Mouse (Mus musculus) mesoderm, embryonic 11.5 days (tissue): Measurements from ENCODE around the gene Rab3ip.

Source experiments
- DNase-seq: peaks from one replicate; pipeline ENCODE4 v3.0.0-alpha.2; 2012; ENCODE audit warnings: low read depth, low spot score

Rab3ip gene

GRCm38 (mm10) chr10:116962152-116962551 lies 11.6 kb upstream of the Rab3ip start:
- no peak for DNase-seq

DNA sequence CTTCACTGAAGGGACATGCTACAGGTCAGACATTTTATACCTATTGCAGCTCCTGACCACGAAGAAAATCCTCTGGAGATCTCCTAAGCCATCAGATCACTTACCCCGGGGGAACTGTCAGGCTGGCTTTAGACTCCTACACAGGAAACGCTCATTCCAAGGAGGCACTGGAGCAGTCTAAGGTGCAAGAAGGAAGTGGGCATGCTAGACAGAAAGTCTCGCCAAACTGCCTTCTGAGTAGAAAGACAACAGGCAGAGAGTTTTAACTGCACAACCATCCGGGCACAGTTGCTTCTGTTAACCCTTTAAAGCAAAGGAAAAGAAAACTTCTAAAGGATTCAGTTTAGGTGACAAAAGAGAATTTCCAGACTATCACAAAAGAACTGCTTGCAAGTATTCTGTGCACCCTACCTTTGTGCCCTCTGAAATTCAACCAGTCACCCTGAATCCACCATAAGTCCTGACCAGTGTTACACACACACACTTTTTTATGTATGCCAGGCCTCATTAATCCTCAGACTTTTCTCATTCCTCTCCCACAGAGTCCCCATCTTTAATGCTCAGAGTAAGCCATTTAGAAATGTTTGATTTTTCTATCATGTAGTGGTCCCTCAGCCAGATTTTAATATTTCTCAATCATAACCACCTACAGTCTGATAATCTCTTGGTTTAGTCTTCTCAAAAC lies 7.4 kb upstream of the Rab3ip start:
- no peak for DNase-seq

DNA sequence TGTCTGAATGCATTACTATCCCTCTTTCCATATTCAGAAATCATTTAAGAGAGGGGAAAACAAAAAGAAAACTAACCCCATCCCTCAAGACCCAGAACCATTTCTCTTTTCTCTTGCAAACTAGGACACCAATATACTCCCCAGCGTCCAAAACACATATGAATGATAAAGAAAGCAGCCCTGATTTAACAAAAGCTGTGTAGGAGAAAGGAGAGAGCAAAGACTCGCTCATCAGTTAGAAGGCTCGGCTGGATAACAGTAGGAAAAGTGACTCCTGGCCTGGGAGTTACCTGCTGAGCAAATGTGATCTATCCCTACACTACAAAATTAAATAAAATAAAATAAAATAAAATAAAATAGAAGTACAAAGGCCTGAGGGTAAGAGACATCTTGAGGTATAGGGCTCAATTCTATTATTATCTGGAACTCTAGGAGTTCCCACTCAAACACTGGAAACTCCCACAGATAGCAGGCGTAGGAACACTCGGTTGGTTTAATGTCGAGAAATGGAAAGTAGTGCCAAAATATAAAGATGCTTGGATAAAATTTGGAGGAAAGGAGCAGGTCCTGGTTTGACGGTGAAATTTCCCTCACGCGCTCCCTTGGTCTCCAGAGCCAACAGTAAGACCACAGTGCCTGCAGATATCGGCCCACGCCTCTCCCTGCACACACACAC lies 6.1 kb upstream of the Rab3ip start:
- DNase-seq: no peak

- no peak for DNase-seq
These were observed 4.6 kb upstream of the Rab3ip start for GRCm38 (mm10) chr10:116955191-116955590.

DNA sequence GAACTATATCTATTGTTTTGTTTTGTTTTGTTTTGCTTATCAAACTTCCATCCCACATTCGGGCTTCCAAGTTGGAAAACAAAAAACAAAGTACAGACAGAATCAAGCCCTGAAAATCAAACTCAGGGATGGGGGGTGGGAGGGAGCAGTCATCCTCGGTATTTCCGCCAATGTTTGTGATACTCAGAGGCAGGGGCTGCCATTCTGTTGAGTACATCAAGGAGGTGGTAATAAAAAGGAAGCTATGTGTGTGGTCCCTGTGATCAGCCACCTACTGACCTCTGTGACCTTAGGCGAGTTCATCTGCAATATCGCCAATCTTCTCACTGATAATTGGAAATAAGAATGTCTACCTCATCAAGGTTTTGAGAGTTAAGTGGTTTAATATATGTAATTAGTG lies 317 bp upstream of the Rab3ip start:
- no peak for DNase-seq

DNA sequence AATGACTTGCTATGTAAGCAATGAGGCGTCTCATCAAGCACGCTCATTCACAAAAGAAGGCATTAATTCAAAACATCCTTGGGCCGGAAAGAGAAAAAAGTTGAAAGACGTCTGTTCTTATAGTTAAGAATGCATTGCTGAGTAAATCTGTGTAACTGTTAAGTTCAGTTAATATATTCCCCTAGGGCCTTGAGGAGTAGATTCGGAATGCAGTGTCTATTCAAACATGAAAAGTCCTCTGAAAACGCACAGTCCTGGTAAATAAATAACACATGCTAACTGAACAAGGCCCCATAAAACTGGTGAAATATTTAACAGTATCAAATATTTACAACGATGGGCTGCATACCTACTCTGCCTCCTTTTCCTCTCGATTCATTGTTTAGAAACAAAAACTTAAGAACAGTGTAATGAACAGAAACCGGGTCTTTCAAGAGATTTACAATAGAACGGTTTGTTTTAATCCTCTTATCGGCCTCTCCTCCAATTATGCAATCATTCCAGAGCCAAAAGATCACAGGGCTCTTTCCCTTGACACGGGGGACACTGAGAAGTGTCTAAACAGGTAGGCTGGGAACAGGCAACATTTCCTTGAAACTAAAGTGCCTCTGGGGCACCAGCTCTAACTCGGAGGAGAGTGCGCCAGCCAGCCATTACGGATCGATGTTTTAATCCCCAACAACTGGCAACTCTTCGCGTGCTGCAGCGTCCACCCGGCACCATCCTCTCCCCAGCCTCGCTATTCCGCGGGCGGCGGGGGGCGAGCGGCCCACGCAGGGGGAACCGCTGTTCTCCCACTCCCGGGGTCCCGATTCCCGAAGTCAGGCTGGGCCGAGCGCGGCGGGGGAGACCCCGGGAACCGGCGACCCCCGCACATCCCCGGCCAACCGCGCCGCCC lies 1.2 kb downstream of the Rab3ip start:
- no peak for DNase-seq

DNA sequence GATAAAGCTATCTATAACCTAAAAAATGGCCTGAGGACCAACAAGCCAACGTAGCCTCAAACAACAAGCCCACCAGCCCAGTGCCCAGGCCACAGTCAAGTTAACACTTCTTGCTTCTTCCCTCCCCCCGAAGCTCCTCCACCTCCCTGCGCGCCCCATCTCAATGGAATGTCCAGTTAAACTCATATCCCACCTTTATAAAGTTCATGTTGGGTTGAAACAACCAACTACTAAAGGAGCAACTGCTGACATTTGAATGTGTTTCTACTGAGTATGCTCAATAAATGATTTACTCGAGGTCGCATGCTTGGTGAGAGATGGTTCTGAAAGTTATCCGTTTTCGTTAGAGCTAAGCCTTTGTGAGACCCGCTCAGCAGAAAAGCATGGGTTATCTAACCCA lies 2.2 kb downstream of the Rab3ip start:
- no peak for DNase-seq

DNA sequence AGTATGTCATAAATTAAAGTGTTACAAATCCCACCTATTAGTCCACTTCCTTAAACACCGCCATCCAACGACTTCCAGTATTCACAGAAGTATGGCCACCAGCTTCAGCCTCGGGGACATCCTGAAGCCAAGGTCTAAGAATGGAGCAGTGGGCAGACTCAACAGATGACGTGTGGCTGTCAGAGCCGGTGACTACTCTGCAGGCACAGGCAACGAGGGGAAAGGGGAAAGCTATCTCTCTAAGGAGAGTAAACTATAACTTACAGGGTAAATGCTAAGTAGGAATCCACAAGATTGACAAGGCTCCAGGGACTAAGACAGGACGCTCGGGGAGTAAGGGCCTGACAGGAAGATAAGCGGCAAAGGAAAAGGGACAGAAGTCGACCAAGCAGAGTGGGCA lies 5.6 kb downstream of the Rab3ip start:
- DNase-seq: no peak

GRCm38 (mm10) chr10:116944144-116944543 lies 6.4 kb downstream of the Rab3ip start:
- DNase-seq: no peak

GRCm38 (mm10) chr10:116943025-116943424 lies 7.5 kb downstream of the Rab3ip start:
- no peak for DNase-seq

DNA sequence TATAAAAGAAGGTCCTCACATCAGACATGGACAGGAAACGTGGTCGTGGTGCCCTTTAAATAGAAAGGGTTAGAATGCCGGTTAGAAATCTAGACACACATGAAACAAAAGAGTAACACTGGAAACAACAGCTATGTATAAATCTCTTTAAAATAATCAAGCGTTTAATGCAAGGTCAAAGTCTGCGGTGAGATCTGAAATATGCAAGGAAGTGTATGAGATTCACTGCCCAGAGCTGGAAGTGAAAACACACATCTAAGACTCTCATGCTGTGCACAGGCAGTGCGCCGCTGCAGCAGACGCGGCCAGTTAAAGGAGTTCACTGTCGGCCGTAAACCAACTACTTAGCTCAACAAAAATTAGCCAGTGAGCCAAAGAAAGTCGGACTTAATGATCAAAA lies 15.5 kb downstream of the Rab3ip start:
- no peak for DNase-seq

DNA sequence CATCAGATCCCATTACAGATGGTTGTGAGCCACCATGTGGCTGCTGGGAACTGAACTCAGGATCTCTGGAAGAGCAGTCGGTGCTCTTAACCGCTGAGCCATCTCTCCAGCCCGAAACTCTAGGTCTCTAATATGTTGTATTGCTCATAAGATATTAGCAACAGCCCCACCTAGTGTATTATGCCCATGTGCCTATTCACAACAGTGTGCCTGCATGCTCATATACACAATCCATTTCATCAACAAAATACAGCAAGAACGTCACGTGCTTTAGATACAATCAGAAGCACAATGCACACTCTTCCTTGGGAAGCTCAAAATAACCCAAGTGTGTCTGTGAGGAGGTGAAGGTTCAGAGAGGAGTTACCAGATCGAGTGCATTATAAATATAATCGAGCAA lies 16.8 kb downstream of the Rab3ip start:
- DNase-seq: no peak

GRCm38 (mm10) chr10:116932418-116932817 lies 18.2 kb downstream of the Rab3ip start:
- no peak for DNase-seq

DNA sequence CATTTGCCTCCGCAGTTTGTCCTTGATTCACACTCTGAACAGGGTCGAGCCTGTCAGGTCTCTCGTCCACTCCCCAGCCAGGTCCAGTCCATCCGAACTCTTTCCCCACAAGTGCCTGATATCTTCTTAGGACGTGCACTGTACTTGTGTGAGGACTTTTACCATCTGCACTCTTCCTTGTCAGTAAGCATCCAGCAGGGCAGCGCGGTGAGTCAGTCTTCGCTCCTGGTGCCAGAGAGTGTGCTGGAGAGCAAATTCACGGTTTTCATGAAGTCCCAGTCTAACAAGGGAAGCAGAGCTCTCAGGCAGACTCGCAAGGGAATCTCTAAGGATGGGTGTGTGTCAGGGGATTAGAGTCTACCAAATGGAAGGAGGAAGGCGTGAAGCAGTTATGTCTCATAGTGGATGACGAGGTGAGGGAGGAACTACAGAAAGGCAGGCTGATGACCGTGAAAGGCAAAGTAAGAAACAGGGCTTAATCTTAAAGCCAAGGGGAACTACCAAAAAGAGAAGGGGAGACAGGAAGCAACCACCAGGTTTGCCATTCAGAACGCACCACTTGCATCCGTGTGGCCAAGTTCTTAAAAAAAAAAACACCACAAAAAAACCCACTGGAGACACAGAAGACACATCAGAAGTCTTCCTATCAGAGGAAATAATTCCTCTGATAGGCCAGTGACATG lies 18.9 kb downstream of the Rab3ip start:
- no peak for DNase-seq

DNA sequence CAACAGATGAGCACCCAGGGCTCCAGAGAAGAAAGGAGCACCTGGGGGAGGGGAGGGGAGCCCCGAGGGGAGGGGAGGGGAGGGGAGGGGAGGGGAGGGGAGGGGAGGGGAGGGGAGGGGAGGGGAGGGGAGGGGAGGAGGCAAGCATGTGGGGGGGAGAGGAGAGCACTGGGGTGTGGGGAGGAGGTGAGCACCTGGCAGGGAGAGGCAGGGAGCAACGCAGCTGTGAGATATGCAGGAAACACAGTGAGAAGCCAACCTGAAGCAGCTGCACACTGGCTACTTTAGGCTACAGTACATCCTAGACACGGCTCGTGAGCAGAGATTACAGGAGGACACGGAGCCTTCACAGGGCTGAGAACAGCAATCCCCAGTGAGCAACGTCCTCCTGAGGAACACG lies 19.6 kb downstream of the Rab3ip start:
- DNase-seq: no peak

- no peak for DNase-seq
These were observed 20.1 kb downstream of the Rab3ip start for GRCm38 (mm10) chr10:116930506-116930905.

GRCm38 (mm10) chr10:116928826-116929225 lies 21.7 kb downstream of the Rab3ip start:
- no peak for DNase-seq

- no peak for DNase-seq
These were observed 24.0 kb downstream of the Rab3ip start for GRCm38 (mm10) chr10:116926428-116927113.

DNA sequence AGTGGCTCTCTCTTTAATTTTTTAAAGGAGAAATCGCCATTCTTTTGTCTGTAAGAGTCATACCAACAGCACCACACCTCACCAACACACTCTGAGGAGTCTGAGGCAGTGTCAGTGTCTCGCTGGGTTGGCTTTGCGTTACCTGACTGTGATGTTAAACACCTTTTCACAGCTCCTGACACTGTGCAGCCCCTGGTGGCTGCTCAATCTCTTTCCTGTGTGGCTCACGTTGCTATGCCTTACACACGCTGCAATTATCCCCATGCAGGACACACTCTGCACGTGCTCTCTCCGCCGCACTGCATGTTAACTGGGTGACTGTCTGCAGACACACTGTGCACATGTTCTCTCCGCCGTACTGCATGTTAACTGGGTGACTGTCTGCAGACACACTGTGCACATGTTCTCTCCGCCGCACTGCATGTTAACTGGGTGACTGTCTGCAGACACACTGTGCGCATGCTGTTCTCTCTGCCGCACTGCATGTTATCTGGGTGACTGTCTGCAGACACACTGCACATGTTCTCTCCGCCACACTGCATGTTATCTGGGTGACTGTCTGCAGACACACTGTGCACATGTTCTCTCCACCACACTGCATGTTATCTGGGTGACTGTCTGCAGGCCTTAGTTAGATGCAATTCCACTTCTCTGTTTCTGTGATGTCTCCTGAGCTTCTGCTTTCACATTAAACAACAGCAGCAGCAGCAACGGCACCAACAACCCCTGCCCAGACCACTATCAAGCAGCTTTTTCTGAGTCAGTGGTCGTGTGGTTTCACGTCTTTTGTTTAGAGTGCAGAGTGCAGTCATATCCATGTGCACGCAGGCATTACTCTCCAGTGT lies 26.7 kb downstream of the Rab3ip start:
- no peak for DNase-seq

DNA sequence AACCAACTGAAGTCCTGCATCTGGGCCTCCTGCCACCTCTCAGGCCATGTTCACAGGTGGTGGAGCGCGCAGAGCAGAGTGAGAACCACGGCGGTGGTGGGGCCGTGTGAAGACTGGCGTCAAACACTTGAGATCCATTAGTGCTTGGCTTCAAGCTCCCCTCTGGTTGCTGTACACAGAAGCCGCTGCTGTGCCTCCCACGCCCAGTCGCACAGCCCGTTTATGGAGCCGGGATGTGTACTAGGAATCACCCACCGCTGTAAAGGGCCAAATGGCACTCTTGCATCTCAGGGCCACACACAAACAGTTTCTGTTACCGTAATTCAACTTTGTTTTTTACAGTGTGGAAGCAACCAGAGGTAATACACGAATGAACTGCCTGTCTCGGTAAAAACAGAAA lies 28.4 kb downstream of the Rab3ip start:
- no peak for DNase-seq
